Mouse (Mus musculus) left cerebral cortex, postnatal 10 days (tissue): ENCODE results near the gene Soga3. TPM values are rescaled to one million over a fixed set of nuclear protein-coding genes. Genes with fewer than 3 reads are reported as not detected.

Experiments
- DNase-seq, 2 experiments: peaks; one replicate each; pipeline ENCODE4 v3.0.0; 2021 to 2022; ENCODE audit warnings: low spot score in 2 of 2, mixed read lengths in 1 of 2; ENCODE audit errors: extremely low spot score in 1 of 2
- intact Hi-C: fragments of 180-260 bp; cut with DNase I; formaldehyde crosslinking; loops from one replicate; pipeline ENCODE4 v1.15.1; 2025
- total RNA-seq, 2 experiments: library from RNA; stranded (reverse); gene quantifications; 2 replicates each; pipeline ENCODE4 v1.2.3; 2021

The Soga3 gene
- total RNA-seq, 2 experiments from 2014 or later: 154 to 179 TPM

GRCm38 (mm10) chr10:29198642-29199041 is 55.0 kb downstream of the Soga3 start, which contains the start of gene Gm49353:
Gm49353 (plus strand) TSS chr10:29198954.
- DNase-seq: no peak
- intact Hi-C loops: no loop called here

DNA sequence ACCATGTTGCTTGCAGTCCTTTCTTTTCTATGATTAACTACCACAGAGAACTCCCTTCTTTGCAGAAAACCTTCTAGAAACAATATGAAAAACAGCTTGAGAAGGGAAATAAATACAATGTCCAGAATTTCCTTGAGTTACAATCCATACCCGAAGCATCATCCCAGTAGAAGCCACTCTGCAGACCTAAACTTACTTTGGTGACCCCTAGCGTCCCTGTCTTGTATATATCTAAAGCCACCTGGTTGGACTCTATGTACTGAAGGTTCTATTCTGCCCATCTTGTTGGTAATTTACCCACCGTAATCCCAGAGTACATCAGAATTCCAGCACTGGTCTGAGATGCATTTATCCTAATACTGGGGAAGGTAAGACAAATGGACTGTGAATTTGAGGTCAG is 56.2 kb downstream of the Soga3 start:
- intact Hi-C loops: no loop called here
- DNase-seq: no peak

GRCm38 (mm10) chr10:29200609-29201008 is 57.0 kb downstream of the Soga3 start:
- intact Hi-C loops: no loop called here
- DNase-seq: no peak

- intact Hi-C loops: loop anchor here (5.0 kb wide), 1 partner anchor 59 kb away; no protein-coding TSS in a partner anchor
- DNase-seq: no peak
These were observed 63.1 kb downstream of the Soga3 start for GRCm38 (mm10) chr10:29206730-29207129.

GRCm38 (mm10) chr10:29208735-29209134 is 65.1 kb downstream of the Soga3 start:
- no peak for DNase-seq
- intact Hi-C loops: loop anchor here (5.0 kb wide), 1 partner anchor 61 kb away; no protein-coding TSS in a partner anchor

GRCm38 (mm10) chr10:29211453-29211852 is 67.8 kb downstream of the Soga3 start, which contains the start of gene 9330159F19Rik:
9330159F19Rik (plus strand) TSS chr10:29211606.
- intact Hi-C loops: no loop called here
- peak; percentile 45 to 46 for DNase-seq

DNA sequence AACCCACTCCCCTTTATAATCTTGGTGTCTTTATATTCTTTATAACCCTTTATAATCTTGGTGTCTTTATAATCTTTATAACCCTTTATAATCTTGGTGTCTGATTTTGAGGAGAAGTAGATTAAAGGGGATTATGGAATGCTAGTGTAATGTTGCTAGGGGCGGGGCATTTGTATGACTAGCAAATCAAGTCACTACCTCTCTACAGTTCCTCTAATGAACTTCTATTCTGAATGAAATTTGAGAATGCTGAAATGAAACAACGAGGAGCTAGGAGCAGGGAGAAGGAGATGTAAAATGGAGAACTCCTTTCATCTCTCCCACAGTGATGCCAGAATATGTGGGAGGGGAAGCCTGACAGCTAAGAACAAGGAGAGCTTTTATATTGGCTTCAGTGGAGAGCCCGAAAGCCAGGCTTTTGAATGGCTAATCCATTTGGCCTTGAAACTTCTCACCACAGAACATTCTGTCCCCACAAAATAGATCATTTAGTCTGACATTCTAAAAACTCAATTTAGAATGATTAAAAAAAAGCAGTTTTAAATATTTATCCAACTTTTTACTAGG is 70.0 kb downstream of the Soga3 start:
- intact Hi-C loops: no loop called here
- peak in 1 of 2 experiments; percentile 21 for DNase-seq

GRCm38 (mm10) chr10:29216957-29217356 is 73.3 kb downstream of the Soga3 start:
- no peak for DNase-seq
- intact Hi-C loops: no loop called here

DNA sequence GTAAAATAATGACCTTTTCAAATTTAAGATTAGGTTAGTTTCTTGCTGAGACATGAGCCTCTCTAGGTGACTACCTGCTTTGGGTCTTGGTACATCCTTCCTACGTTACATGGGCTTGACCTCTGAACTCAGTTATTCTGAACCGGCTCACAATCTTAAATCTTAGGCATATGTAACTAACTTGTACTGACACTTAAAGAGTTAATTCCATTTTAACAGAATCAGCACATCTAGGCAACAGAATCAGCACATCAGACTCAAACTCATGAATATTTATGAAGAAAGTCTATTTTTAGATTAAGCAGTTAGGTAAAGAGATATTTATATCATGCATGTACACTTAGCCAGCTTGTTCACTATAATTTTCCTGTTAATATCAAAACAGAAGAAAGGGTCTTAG is 73.8 kb downstream of the Soga3 start:
- intact Hi-C loops: no loop called here
- no peak for DNase-seq

- intact Hi-C loops: no loop called here
- DNase-seq: no peak
These were observed 81.7 kb downstream of the Soga3 start for GRCm38 (mm10) chr10:29225329-29225728.

DNA sequence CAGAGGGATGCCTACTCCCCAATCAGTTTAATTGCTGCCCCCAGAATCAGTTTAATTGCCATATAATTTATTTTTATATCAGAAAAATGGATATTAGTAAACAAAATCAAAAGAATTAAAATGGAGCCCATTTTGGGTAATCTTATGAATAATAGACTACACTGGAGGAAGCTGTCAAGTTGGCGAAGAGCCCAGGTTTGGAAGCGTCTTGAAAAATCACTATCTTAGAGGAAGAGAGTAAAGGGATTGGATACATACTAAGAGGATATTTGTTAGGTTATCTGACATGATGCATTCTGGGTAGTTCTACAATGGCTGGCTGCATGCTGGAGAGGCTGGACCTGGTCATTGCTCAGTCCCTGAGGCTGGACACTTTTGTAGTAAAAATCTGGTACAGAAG is 87.6 kb downstream of the Soga3 start:
- DNase-seq: peak in 1 of 2 experiments; percentile 23
- intact Hi-C loops: no loop called here

Other genes starting within 250 kb of the Soga3 start
- not detected for gene 2310057J18Rik, start 157.5 kb upstream of the Soga3 start, total RNA-seq
- 10 to 100 TPM; 27.1 to 29.6 TPM for gene Gm49353, start 55.1 kb downstream of the Soga3 start, total RNA-seq
- gene 9330159F19Rik, start 67.8 kb downstream of the Soga3 start, total RNA-seq: 10 to 100 TPM; 80.6 to 84.5 TPM
- 10 to 100 TPM; 21.4 to 24.0 TPM for gene Echdc1, start 169.3 kb downstream of the Soga3 start, total RNA-seq
- 10 to 100 TPM; 81.5 to 82.5 TPM for gene Rnf146, start 218.6 kb downstream of the Soga3 start, total RNA-seq